ENCODE assay signal across 12 mouse cellular contexts in genomic region chr1:153353736-153354430, GRCm38 (mm10). TPM values are rescaled to one million over a fixed set of nuclear protein-coding genes. Genes with fewer than 3 reads are reported as not detected.
A peak's percentile ranks its signal among the peaks of the same experiment; 100 is the strongest.
DNase-seq lines count a peak whose midpoint lies in the region; ATAC-seq lines count a peak whose summit lies in the region.
"Had no signal": no experiment of that assay in that cellular context is flagged by ENCODE, and none has a peak within 500 bp of the region (broad histone marks: within the 10 kb centered on the region; RNA-seq: fewer than 3 reads in every experiment).

No protein-coding gene starts in this region.

- peak overlapping the region; percentile 54 for H3K27ac ChIP-seq in heart, embryonic 15.5 days
- H3K27ac ChIP-seq: forebrain, embryonic 15.5 days; midbrain, embryonic 12.5 days had no signal

- H3K4me1 ChIP-seq in heart, embryonic 15.5 days (replicated peaks) = peaks cover 18% of the 10 kb centered on the region; the same call in 1 of the 2 replicates
- H3K4me1 ChIP-seq: forebrain, embryonic 15.5 days had no signal

- DNase-seq in lung, postnatal 36 days = peak; percentile 49
- no peak for DNase-seq in lung, adult 18-20 months
- DNase-seq in gastrocnemius, adult 8-10 months (ENCODE audit: low spot score in 2 of 2) = peak; percentile 47 to 54
- peak; percentile 30 to 62 for DNase-seq in kidney, postnatal 25 days
- DNase-seq in MN1 (ENCODE audit: low spot score) = no peak
- DNase-seq in cerebellum, postnatal 4 days (ENCODE audit: low spot score in 2 of 2) = no peak
- DNase-seq in ovary, adult 18-20 months (ENCODE audit: low spot score) = no peak
- DNase-seq: cerebellum, adult 9-10 months had no signal

- H3K9me3 ChIP-seq in heart, embryonic 15.5 days (replicated peaks) = no peaks in the 10 kb centered on the region
- H3K9me3 ChIP-seq: forebrain, embryonic 15.5 days; G1E; midbrain, embryonic 12.5 days had no signal

- no peaks in the 10 kb centered on the region for H3K27me3 ChIP-seq in heart, embryonic 15.5 days
- H3K27me3 ChIP-seq: forebrain, embryonic 15.5 days; midbrain, embryonic 12.5 days had no signal

- H3K4me2 ChIP-seq in heart, embryonic 15.5 days = no peak overlapping the region
- H3K4me2 ChIP-seq: forebrain, embryonic 15.5 days; midbrain, embryonic 12.5 days had no signal

- H3K36me3 ChIP-seq in heart, embryonic 15.5 days = no peaks in the 10 kb centered on the region
- H3K36me3 ChIP-seq: forebrain, embryonic 15.5 days; G1E; midbrain, embryonic 12.5 days had no signal

- WGBS in heart, embryonic 15.5 days = 65% methylated on average over 18 of the region's 18 CpGs

- no peak overlapping the region for H3K4me3 ChIP-seq in heart, embryonic 15.5 days
- H3K4me3 ChIP-seq: forebrain, embryonic 15.5 days; midbrain, embryonic 12.5 days had no signal

- no peak for ATAC-seq in heart, embryonic 15.5 days (replicated peaks; ENCODE audit: insufficient number of reproducible peaks, insufficient read depth, low FRiP score, low read depth)
- ATAC-seq: forebrain, embryonic 15.5 days had no signal

- no peak overlapping the region for H3K9ac ChIP-seq in heart, embryonic 15.5 days
- H3K9ac ChIP-seq: forebrain, embryonic 15.5 days; midbrain, embryonic 12.5 days had no signal

RNA-seq across cellular contexts. Expression of gene Lamc1, which starts 21.3 kb away (rescaled TPM):
- 10 to 100 TPM; 34.7 to 54.8 (median 46.8) TPM for total RNA-seq in gastrocnemius, adult 8-10 months (2022)
- polyA plus RNA-seq in heart, embryonic 15.5 days (2015; fragmentation: Nextera tagmentation; extraction: Ambion mirVana) = 74.3 and 85.4 TPM in 2 replicates

Comparison
In these comparisons a context has a peak if more than half of its experiments do, and no peak if none do; other contexts are left out.
1. DNase-seq: peak in lung, postnatal 36 days (single experiment), gastrocnemius, adult 8-10 months (2 of 2) and kidney, postnatal 25 days (2 of 2); none in lung, adult 18-20 months (0 of 2), MN1 (single experiment), cerebellum, postnatal 4 days (0 of 2) and ovary, adult 18-20 months (single experiment).